Mouse (Mus musculus) intestine, embryonic 14.5 days (tissue): Measurements from ENCODE around the gene Fance. TPM values are rescaled to one million over a fixed set of nuclear protein-coding genes. Genes with fewer than 3 reads are reported as not detected.
"Not testable (repeated sequence)": the region's sequence is repeated elsewhere in the genome, so short reads cannot be mapped to it uniquely, and the experiment has no call there.

Experiments
- ATAC-seq: fragments of 200-750 bp; cut with Nextera tagmentation; replicated peaks from 2 replicates; pipeline ENCODE4 v1.8.0; 2017; ENCODE audit warnings: low read depth, moderate number of reproducible peaks, moderate TSS enrichment, moderate library complexity; ENCODE audit not compliant: low FRiP score, low TSS enrichment
- DNase-seq: peaks from one replicate; pipeline ENCODE4 v3.0.0-alpha.2; 2018; ENCODE audit warnings: low spot score
- H3K27ac ChIP-seq: fragments of 300-500 bp; sonication (generic); 2 replicates; pipeline ENCODE4 v1.5.1; 2014; ENCODE audit warnings: low read depth, mild to moderate bottlenecking, control low read depth
- H3K27me3 ChIP-seq: fragments of 300-500 bp; sonication (generic); replicated peaks from 2 replicates; pipeline ENCODE4 v1.6.1; 2014; ENCODE audit warnings: low read length, control low read depth; ENCODE audit not compliant: control insufficient read depth, insufficient read depth
- H3K36me3 ChIP-seq: fragments of 300-500 bp; sonication (generic); 2 replicates; pipeline ENCODE4 v1.6.1; 2014; ENCODE audit warnings: low read length, control low read depth; ENCODE audit not compliant: control insufficient read depth, insufficient read depth
- H3K4me1 ChIP-seq: fragments of 300-500 bp; sonication (generic); replicated peaks from 2 replicates; pipeline ENCODE4 v1.6.1; 2014; ENCODE audit warnings: low read length, control low read depth, mixed read lengths; ENCODE audit not compliant: control insufficient read depth, insufficient read depth
- H3K4me2 ChIP-seq: fragments of 300-500 bp; sonication (generic); 2 replicates; pipeline ENCODE4 v1.6.1; 2014; ENCODE audit warnings: low read length
- H3K4me3 ChIP-seq: fragments of 300-500 bp; sonication (generic); 2 replicates; pipeline ENCODE4 v1.5.1; 2014; ENCODE audit warnings: low read depth, low read length, control low read depth, mixed read lengths
- H3K9ac ChIP-seq: fragments of 300-500 bp; sonication (generic); 2 replicates; pipeline ENCODE4 v1.6.1; 2014; ENCODE audit warnings: mild to moderate bottlenecking, low read length
- H3K9me3 ChIP-seq: fragments of 300-500 bp; sonication (generic); 2 replicates; pipeline ENCODE4 v1.6.1; 2016; ENCODE audit warnings: low read length, control low read depth; ENCODE audit not compliant: control insufficient read depth
- WGBS: fragments of 180-500 bp; shearing (Covaris S2); extraction: QIAGEN DNeasy Blood & Tissue Kit; methylation state at CpG from one replicate; pipeline ENCODE4 v1.1.7; 2014; 5-methylcytosine and 5-hydroxymethylcytosine counted together
- polyA plus RNA-seq: library from polyadenylated mRNA; unstranded; fragments of >200 nt; fragmentation: Nextera tagmentation; extraction: Ambion mirVana; gene quantifications from 2 replicates; pipeline ENCODE4 v1.2.1, GENCODE M21; 2014

The Fance gene
- polyA plus RNA-seq, 1 experiment from 2014 or later = 33.7 TPM

- H3K9ac ChIP-seq, H3K9me3 ChIP-seq, H3K27me3 ChIP-seq, H3K4me3 ChIP-seq, DNase-seq, H3K27ac ChIP-seq, ATAC-seq: not testable (repeated sequence)
- Histone ChIP-seq H3K4me2 (peak overlapping the region; percentile 98), H3K4me1 (peaks cover 43% of the 10 kb centered on the region), H3K36me3 (peaks cover 56% of the 10 kb centered on the region)
- 51% methylated on average over 6 of the region's 8 CpGs for WGBS
Observed at GRCm38 (mm10) chr17:28330590-28330989, 17.3 kb downstream of the Fance start.

GRCm38 (mm10) chr17:28331241-28332112 lies 18.2 kb downstream of the Fance start:
- no peak for ATAC-seq
- Histone ChIP-seq H3K27ac (peak overlapping the region; percentile 47; the same call in 1 of the 2 replicates), H3K4me3 (no peak overlapping the region), H3K4me2 (no peak overlapping the region), H3K27me3 (no peaks in the 10 kb centered on the region), H3K36me3 (peaks cover 57% of the 10 kb centered on the region), H3K9ac (no peak overlapping the region), H3K4me1 (peaks cover 43% of the 10 kb centered on the region), H3K9me3 (no peaks in the 10 kb centered on the region)
- peak; percentile 78 for DNase-seq
- WGBS = 25% methylated on average over 6 of the region's 7 CpGs

DNA sequence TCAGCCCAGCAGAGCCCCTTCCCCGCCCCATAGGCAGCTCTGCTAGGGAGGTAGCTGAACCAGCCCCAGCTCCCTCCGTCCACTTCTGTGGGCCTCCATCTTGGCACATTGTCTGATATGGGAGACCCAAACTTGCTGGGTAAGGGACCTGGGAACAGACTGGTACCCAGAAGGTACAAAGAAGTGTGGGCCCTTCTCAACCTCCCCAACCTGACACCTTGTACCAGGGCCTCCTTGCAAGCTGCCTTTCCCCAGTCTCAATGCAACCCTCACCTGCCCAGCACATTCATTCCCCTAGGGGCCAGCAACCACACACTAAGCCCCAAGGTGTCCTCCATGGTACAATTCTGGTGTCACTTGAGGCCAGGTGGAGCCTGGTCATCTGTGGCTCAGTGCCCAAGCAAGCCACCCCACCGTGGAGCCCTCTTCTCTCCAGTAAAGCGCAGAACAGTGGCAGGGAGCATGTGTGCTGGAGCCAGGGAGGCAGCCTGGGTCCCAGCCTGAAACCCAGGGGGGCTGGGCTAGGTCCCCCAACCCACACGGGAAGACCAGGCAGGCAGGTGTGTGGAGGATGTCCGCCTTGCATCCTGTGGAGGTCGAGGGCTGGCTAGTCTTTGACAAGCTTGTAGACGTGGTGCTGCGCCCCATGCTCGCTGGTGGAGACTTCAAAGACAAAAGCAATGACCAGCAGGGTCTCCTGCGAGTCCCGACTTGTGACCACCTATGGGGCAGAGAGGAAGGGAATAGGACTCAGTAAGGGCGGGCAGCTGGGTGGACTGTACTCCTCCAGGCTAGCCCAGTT lies 19.0 kb downstream of the Fance start:
- Histone ChIP-seq H3K4me1 (peaks cover 37% of the 10 kb centered on the region), H3K36me3 (peaks cover 59% of the 10 kb centered on the region), H3K27me3 (no peaks in the 10 kb centered on the region), H3K27ac (peak overlapping the region; percentile 47), H3K4me3 (no peak overlapping the region), H3K4me2 (no peak overlapping the region; the same call in 1 of the 2 replicates), H3K9me3 (no peaks in the 10 kb centered on the region), H3K9ac (no peak overlapping the region)
- WGBS = 55% methylated on average over 13 of the region's 13 CpGs
- ATAC-seq (no peak; the same call in 1 of the 2 replicates), DNase-seq (peak; percentile 71)

GRCm38 (mm10) chr17:28332915-28333546 lies 19.7 kb downstream of the Fance start:
- ATAC-seq (no peak), DNase-seq (peak; percentile 67)
- no peaks in the 10 kb centered on the region for H3K9me3 ChIP-seq
- no peaks in the 10 kb centered on the region for H3K27me3 ChIP-seq
- H3K4me1 ChIP-seq = peaks cover 32% of the 10 kb centered on the region
- H3K9ac ChIP-seq = peak overlapping the region; percentile 20; the same call in 1 of the 2 replicates
- H3K4me2 ChIP-seq = peak overlapping the region; percentile 25
- no peak overlapping the region for H3K4me3 ChIP-seq
- WGBS = 45% methylated on average over 31 of the region's 31 CpGs
- H3K27ac ChIP-seq = peak overlapping the region; percentile 47; the same call in 1 of the 2 replicates
- H3K36me3 ChIP-seq = peaks cover 66% of the 10 kb centered on the region

GRCm38 (mm10) chr17:28335267-28335666 lies 21.9 kb downstream of the Fance start:
- no peaks in the 10 kb centered on the region for H3K9me3 ChIP-seq
- no peak for ATAC-seq
- H3K4me2 ChIP-seq = no peak overlapping the region
- H3K9ac ChIP-seq = no peak overlapping the region
- DNase-seq = no peak
- H3K36me3 ChIP-seq = peaks cover 75% of the 10 kb centered on the region
- no peaks in the 10 kb centered on the region for H3K27me3 ChIP-seq
- 75% methylated on average over 10 of the region's 10 CpGs for WGBS
- no peak overlapping the region for H3K4me3 ChIP-seq
- peaks cover 22% of the 10 kb centered on the region for H3K4me1 ChIP-seq
- no peak overlapping the region for H3K27ac ChIP-seq

DNA sequence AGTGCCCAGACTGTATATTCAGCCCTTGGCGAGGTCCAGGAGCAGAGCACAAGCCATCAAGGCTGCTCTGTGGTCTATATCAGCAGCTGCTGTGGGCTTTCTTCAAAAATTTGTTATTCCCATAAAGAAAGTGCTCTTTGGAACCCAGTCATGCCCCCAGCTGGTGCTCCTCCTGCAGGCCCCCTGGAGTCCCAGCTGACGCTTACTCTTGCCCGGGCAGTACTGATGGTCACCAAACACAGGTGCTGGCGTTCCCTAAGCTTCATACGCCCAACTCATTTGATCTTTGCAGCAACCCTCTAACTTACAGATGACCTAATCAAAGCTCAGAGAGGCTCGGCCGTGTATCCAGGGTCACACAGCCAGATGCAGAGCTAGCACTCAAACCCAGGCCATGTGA lies 24.2 kb downstream of the Fance start:
- H3K9me3 ChIP-seq = no peaks in the 10 kb centered on the region
- H3K36me3 ChIP-seq = peaks cover 63% of the 10 kb centered on the region
- H3K4me2 ChIP-seq = no peak overlapping the region
- DNase-seq (no peak), ATAC-seq (no peak)
- H3K27ac ChIP-seq = no peak overlapping the region
- H3K4me1 ChIP-seq = peaks cover 35% of the 10 kb centered on the region
- no peaks in the 10 kb centered on the region for H3K27me3 ChIP-seq
- H3K9ac ChIP-seq = no peak overlapping the region
- 89% methylated on average over 7 of the region's 7 CpGs for WGBS
- no peak overlapping the region for H3K4me3 ChIP-seq

- Histone ChIP-seq H3K27me3 (no peaks in the 10 kb centered on the region), H3K4me1 (peaks cover 48% of the 10 kb centered on the region), H3K9ac (peak overlapping the region; percentile 27; the same call in 1 of the 2 replicates), H3K4me2 (peak overlapping the region; percentile 48), H3K27ac (peak overlapping the region; percentile 77), H3K9me3 (no peaks in the 10 kb centered on the region), H3K4me3 (no peak overlapping the region), H3K36me3 (peaks cover 48% of the 10 kb centered on the region)
- ATAC-seq (peak; percentile 12; the same call in 1 of the 2 replicates), DNase-seq (no peak)
- 51% methylated on average over 7 of the region's 7 CpGs for WGBS
Observed at GRCm38 (mm10) chr17:28340578-28340977, 27.3 kb downstream of the Fance start.

DNA sequence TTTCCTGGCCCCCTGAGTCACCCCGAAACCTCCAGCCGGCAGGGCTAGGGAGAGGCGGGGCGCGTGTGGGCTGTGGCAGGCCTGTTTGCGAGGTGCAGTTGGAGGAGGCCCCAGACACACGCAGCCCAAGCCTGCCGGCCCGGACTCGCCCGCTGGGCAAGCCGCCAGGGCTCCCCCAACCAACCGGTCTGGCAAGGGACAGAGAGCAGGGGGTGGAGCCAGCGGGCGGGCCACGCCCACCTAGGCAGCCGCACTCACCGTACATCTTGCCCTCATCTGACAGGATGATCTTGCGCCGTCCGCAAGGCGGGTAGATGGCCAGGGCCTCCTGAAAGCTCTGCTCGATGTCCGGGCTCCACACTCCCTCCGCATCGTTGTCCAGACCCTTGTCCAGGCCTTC lies 27.8 kb downstream of the Fance start:
- H3K4me3 ChIP-seq = no peak overlapping the region
- no peaks in the 10 kb centered on the region for H3K9me3 ChIP-seq
- WGBS = 2% methylated on average over 26 of the region's 26 CpGs
- H3K9ac ChIP-seq = peak overlapping the region; percentile 27; the same call in 1 of the 2 replicates
- DNase-seq = peak; percentile 94
- peaks cover 43% of the 10 kb centered on the region for H3K36me3 ChIP-seq
- peak overlapping the region; percentile 48 for H3K4me2 ChIP-seq
- H3K4me1 ChIP-seq = peaks cover 53% of the 10 kb centered on the region
- no peaks in the 10 kb centered on the region for H3K27me3 ChIP-seq
- ATAC-seq = peak; percentile 77
- peak overlapping the region; percentile 77 for H3K27ac ChIP-seq
